10 mouse cellular contexts compared by ENCODE assay signal in the genomic region with DNA sequence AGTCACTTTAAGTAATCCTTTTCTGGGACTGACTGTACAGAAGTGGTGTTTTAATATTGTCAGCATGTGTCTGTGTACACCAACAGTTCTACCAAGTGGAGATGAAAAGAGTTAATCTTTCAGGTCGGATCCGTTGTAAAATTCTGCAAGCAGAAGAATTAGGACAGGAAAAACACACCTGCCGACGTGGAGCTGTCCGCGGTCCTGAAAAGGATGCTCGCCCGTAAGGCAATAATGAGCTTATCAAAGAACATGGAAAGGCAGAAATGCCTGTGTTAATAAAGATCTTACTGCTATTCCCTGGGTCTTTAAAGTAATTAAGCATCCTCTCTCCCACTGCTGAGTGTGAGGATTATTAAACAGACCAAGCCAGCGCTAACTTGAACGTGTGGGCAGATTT. TPM values are rescaled to one million over a fixed set of nuclear protein-coding genes. Genes with fewer than 3 reads are reported as not detected.
DNase-seq lines count a peak whose midpoint lies in the region.
"Had no signal": no experiment of that assay in that cellular context is flagged by ENCODE, and none has a peak within 500 bp of the region (broad histone marks: within the 10 kb centered on the region; RNA-seq: fewer than 3 reads in every experiment).

No protein-coding gene starts in this region.

- H3K27ac ChIP-seq in heart, embryonic 10.5 days, result no peak overlapping the region
- H3K27ac ChIP-seq: liver, embryonic 15.5 days had no signal

- no peaks in the 10 kb centered on the region for H3K36me3 ChIP-seq in heart, embryonic 10.5 days
- H3K36me3 ChIP-seq: liver, embryonic 15.5 days had no signal

- H3K4me1 ChIP-seq in heart, embryonic 10.5 days, result no peaks in the 10 kb centered on the region
- H3K4me1 ChIP-seq: liver, embryonic 15.5 days had no signal

- H3K4me3 ChIP-seq in heart, embryonic 10.5 days, result no peak overlapping the region
- H3K4me3 ChIP-seq: liver, embryonic 15.5 days had no signal

- no peaks in the 10 kb centered on the region; the same call in 1 of the 2 replicates for H3K9me3 ChIP-seq in heart, embryonic 10.5 days
- H3K9me3 ChIP-seq: liver, embryonic 15.5 days had no signal

- 34% methylated on average over 10 of the region's 10 CpGs for WGBS in heart, embryonic 10.5 days

- DNase-seq in heart, postnatal 4 days, result peak; percentile 22
- no peak for DNase-seq in heart, embryonic 10.5 days (ENCODE audit: low spot score)
- DNase-seq in urinary bladder, postnatal 14 days (ENCODE audit: low spot score), result peak; percentile 36
- DNase-seq in urinary bladder, postnatal 4 days (ENCODE audit: low spot score in 2 of 2), result no peak
- DNase-seq in kidney, postnatal 36 days, result peak; percentile 15 to 77
- peak; percentile 62 for DNase-seq in thymus, postnatal 4 days
- no peak for DNase-seq in frontal cortex, postnatal 10 days (ENCODE audit: low spot score in 2 of 2)
- no peak for DNase-seq in cerebellum, adult 9-11 months

- H3K27me3 ChIP-seq in heart, embryonic 10.5 days (ENCODE audit: insufficient read depth, poor library complexity, severe bottlenecking), result no peaks in the 10 kb centered on the region
- H3K27me3 ChIP-seq: liver, embryonic 15.5 days had no signal

RNA-seq across cellular contexts. Expression of gene Wasf3, which starts 24.4 kb away (rescaled TPM):
- under 1 TPM; 0.29 to 0.31 TPM for total RNA-seq in heart, postnatal 4 days (2021)
- polyA plus RNA-seq in heart, embryonic 10.5 days (2016; fragmentation: Nextera tagmentation; extraction: Ambion mirVana), result 0.69 and 2.0 TPM in 2 replicates
- total RNA-seq: common myeloid progenitor, adult 5-6 weeks had no signal

Comparison
In these comparisons a context has a peak if more than half of its experiments do, and no peak if none do; other contexts are left out.
1. DNase-seq: peak in heart, postnatal 4 days (single experiment), urinary bladder, postnatal 14 days (single experiment), kidney, postnatal 36 days (2 of 2) and thymus, postnatal 4 days (single experiment); none in heart, embryonic 10.5 days (single experiment), urinary bladder, postnatal 4 days (0 of 2), frontal cortex, postnatal 10 days (0 of 2) and cerebellum, adult 9-11 months (single experiment).